ENCODE assay signal across 8 mouse cellular contexts in genomic region chr6:113623941-113624751, GRCm38 (mm10). TPM values are rescaled to one million over a fixed set of nuclear protein-coding genes. Genes with fewer than 3 reads are reported as not detected.
DNase-seq lines count a peak whose midpoint lies in the region; ATAC-seq and TF ChIP-seq lines count a peak whose summit lies in the region.

Vhl (plus strand) TSS chr6:113623959.

- H3K27me3 ChIP-seq in heart, embryonic 10.5 days (ENCODE audit: insufficient read depth, poor library complexity, severe bottlenecking) = no peaks in the 10 kb centered on the region
- H3K27me3 ChIP-seq in kidney, embryonic 15.5 days = no peaks in the 10 kb centered on the region
- H3K27me3 ChIP-seq in liver, embryonic 11.5 days (replicated peaks; ENCODE audit: control insufficient read depth, insufficient read depth, low read length) = no peaks in the 10 kb centered on the region
- H3K27me3 ChIP-seq in splenic B cell, adult 2 months (ENCODE audit: control insufficient read depth, insufficient read depth, low read length, poor library complexity, severe bottlenecking) = no peaks in the 10 kb centered on the region

- H3K27ac ChIP-seq in bone marrow macrophage, adult 2 months (ENCODE audit: insufficient read depth, low read depth, low read length) = peak within 1 kb of the TSS; percentile 49
- H3K27ac ChIP-seq in heart, embryonic 10.5 days = peak within 1 kb of the TSS; percentile 95
- peak within 1 kb of the TSS; percentile 91 for H3K27ac ChIP-seq in kidney, embryonic 15.5 days
- H3K27ac ChIP-seq in liver, embryonic 11.5 days (ENCODE audit: low read depth, low read length) = peak within 1 kb of the TSS; percentile 78

- peaks cover 20% of the 10 kb centered on the region for H3K36me3 ChIP-seq in heart, embryonic 10.5 days
- peaks cover 17% of the 10 kb centered on the region for H3K36me3 ChIP-seq in kidney, embryonic 15.5 days
- H3K36me3 ChIP-seq in liver, embryonic 11.5 days (ENCODE audit: control insufficient read depth, insufficient read depth, low read length) = peaks cover 4% of the 10 kb centered on the region; the same call in 1 of the 2 replicates
- H3K36me3 ChIP-seq in splenic B cell, adult 2 months (ENCODE audit: control insufficient read depth, insufficient read depth, low read length, poor library complexity, severe bottlenecking) = no peaks in the 10 kb centered on the region; the same call in 1 of the 2 replicates

- TF ChIP-seq CTCF in bone marrow macrophage, adult 2 months (IDR thresholded peaks at IDR 0.05; ENCODE audit: low read depth, low read length) = no peak

- H3K9me3 ChIP-seq in heart, embryonic 10.5 days = no peaks in the 10 kb centered on the region
- H3K9me3 ChIP-seq in kidney, embryonic 15.5 days (replicated peaks) = no peaks in the 10 kb centered on the region
- no peaks in the 10 kb centered on the region for H3K9me3 ChIP-seq in liver, embryonic 11.5 days (ENCODE audit: control insufficient read depth, low read length)

- peak within 1 kb of the TSS; percentile 85 for H3K4me2 ChIP-seq in kidney, embryonic 15.5 days
- H3K4me2 ChIP-seq in liver, embryonic 11.5 days = peak within 1 kb of the TSS; percentile 97

- no peak for TF ChIP-seq POLR2A in bone marrow macrophage, adult 2 months (IDR thresholded peaks at IDR 0.05; ENCODE audit: borderline replicate concordance, low read depth, low read length)

- peaks cover 22% of the 10 kb centered on the region for H3K4me1 ChIP-seq in bone marrow macrophage, adult 2 months (ENCODE audit: control insufficient read depth, insufficient read depth, low read length)
- peaks cover 15% of the 10 kb centered on the region for H3K4me1 ChIP-seq in heart, embryonic 10.5 days
- H3K4me1 ChIP-seq in kidney, embryonic 15.5 days = peaks cover 15% of the 10 kb centered on the region
- peaks cover 17% of the 10 kb centered on the region for H3K4me1 ChIP-seq in liver, embryonic 11.5 days (replicated peaks; ENCODE audit: control insufficient read depth, insufficient read depth, low read length)

- peak within 1 kb of the TSS; percentile 56 for H3K9ac ChIP-seq in kidney, embryonic 15.5 days
- peak within 1 kb of the TSS; percentile 86 for H3K9ac ChIP-seq in liver, embryonic 11.5 days (ENCODE audit: low read depth, low read length)

- under 1% methylated on average over 73 of the region's 76 CpGs for WGBS in heart, embryonic 10.5 days
- WGBS in kidney, embryonic 15.5 days = under 1% methylated on average over 74 of the region's 76 CpGs
- under 1% methylated on average over 76 of the region's 76 CpGs for WGBS in liver, embryonic 11.5 days

- peak; percentile 87 for ATAC-seq in erythroblast, adult 5-6 weeks (replicated peaks; ENCODE audit: low FRiP score, poor library complexity, severe bottlenecking)
- ATAC-seq in kidney, embryonic 15.5 days (replicated peaks; ENCODE audit: low FRiP score) = peak; percentile 88
- ATAC-seq in liver, embryonic 11.5 days (replicated peaks; ENCODE audit: low FRiP score) = peak; percentile 86

- peak; percentile 89 for DNase-seq in A20 (ENCODE audit: low read depth, low spot score)
- DNase-seq in heart, embryonic 10.5 days (ENCODE audit: low spot score) = peak; percentile 93
- DNase-seq in liver, embryonic 11.5 days (ENCODE audit: low spot score) = peak; percentile 89
- DNase-seq in naive thymus-derived CD4-positive, alpha-beta T cell, adult 2 months (ENCODE audit: low read depth) = peak; percentile 84
- DNase-seq in splenic B cell, adult 2 months (ENCODE audit: low read depth, low spot score) = peak; percentile 85

- H3K4me3 ChIP-seq in bone marrow macrophage, adult 2 months (ENCODE audit: insufficient read depth, low read length) = peak within 1 kb of the TSS; percentile 81
- peak within 1 kb of the TSS; percentile 83 for H3K4me3 ChIP-seq in heart, embryonic 10.5 days
- H3K4me3 ChIP-seq in kidney, embryonic 15.5 days (replicated peaks) = peak within 1 kb of the TSS; percentile 74
- peak within 1 kb of the TSS; percentile 87 for H3K4me3 ChIP-seq in liver, embryonic 11.5 days (ENCODE audit: low read depth, low read length)

RNA-seq across cellular contexts. Expression of gene Vhl, which starts in this region (rescaled TPM):
- 27.7 and 30.8 TPM in 2 replicates for polyA plus RNA-seq in bone marrow macrophage, adult 2 months (2012; ENCODE audit: insufficient read depth, insufficient read length, missing spikeins)
- 6.3 and 11.5 TPM in 2 replicates for total RNA-seq in erythroblast, adult 5-6 weeks (2015; ENCODE audit: low replicate concordance)
- 3.6 and 8.9 TPM in 2 replicates for total RNA-seq in erythroblast, adult 5-6 weeks (2017; ENCODE audit: low replicate concordance)
- 32.3 and 34.2 TPM in 2 replicates for polyA plus RNA-seq in heart, embryonic 10.5 days (2016; fragmentation: Nextera tagmentation; extraction: Ambion mirVana)
- 36.1 and 39.3 TPM in 2 replicates for polyA plus RNA-seq in kidney, embryonic 15.5 days (2015; fragmentation: Nextera tagmentation; extraction: Ambion mirVana)
- polyA plus RNA-seq in liver, embryonic 11.5 days (2014; fragmentation: Nextera tagmentation; extraction: Ambion mirVana) = 24.8 and 29.5 TPM in 2 replicates

Comparison
In these comparisons a context has a peak if more than half of its experiments do, and no peak if none do; other contexts are left out.
1. Peak in every context shown above with its lines: DNase-seq, ATAC-seq, H3K4me3 ChIP-seq and H3K27ac ChIP-seq.